Mouse (Mus musculus) kidney, postnatal 0 days (tissue): ENCODE results near the gene Fam186b. TPM values are rescaled to one million over a fixed set of nuclear protein-coding genes. Genes with fewer than 3 reads are reported as not detected.

Experiments
- ATAC-seq: fragments of 200-750 bp; cut with Nextera tagmentation; replicated peaks from 2 replicates; pipeline ENCODE4 v1.8.0; 2017; ENCODE audit warnings: low read depth, moderate number of reproducible peaks, moderate TSS enrichment, moderate library complexity; ENCODE audit not compliant: low FRiP score
- DNase-seq: peaks from one replicate; pipeline ENCODE4 v3.0.0-alpha.2; 2016; ENCODE audit warnings: low spot score
- H3K27ac ChIP-seq: fragments of 300-500 bp; sonication (generic); 2 replicates; pipeline ENCODE4 v1.5.1; 2014; ENCODE audit warnings: mild to moderate bottlenecking
- H3K27me3 ChIP-seq: fragments of 300-500 bp; sonication (generic); 2 replicates; pipeline ENCODE4 v1.6.1; 2014; ENCODE audit warnings: low read length, mixed read lengths; ENCODE audit not compliant: insufficient read depth
- H3K36me3 ChIP-seq: fragments of 300-500 bp; sonication (generic); 2 replicates; pipeline ENCODE4 v1.6.1; 2014; ENCODE audit warnings: low read length, mixed read lengths; ENCODE audit not compliant: insufficient read depth
- H3K4me1 ChIP-seq: fragments of 300-500 bp; sonication (generic); replicated peaks from 2 replicates; pipeline ENCODE4 v1.6.1; 2014; ENCODE audit warnings: antibody characterized with exemption, low read length, mixed read lengths; ENCODE audit not compliant: insufficient read depth
- H3K4me2 ChIP-seq: fragments of 300-500 bp; sonication (generic); 2 replicates; pipeline ENCODE4 v1.6.1; 2014; ENCODE audit warnings: mild to moderate bottlenecking, low read length, moderate library complexity, mixed read lengths
- H3K4me3 ChIP-seq: fragments of 300-500 bp; sonication (generic); replicated peaks from 2 replicates; pipeline ENCODE4 v1.5.1; 2014; ENCODE audit warnings: low read depth, low read length
- H3K9ac ChIP-seq: fragments of 300-500 bp; sonication (generic); 2 replicates; pipeline ENCODE4 v1.6.1; 2014; ENCODE audit warnings: low read depth, low read length
- H3K9me3 ChIP-seq: fragments of 300-500 bp; sonication (generic); replicated peaks from 2 replicates; pipeline ENCODE4 v1.6.1; 2016; ENCODE audit warnings: low read length, inconsistent platforms, mixed read lengths
- CTCF ChIP-seq: IDR thresholded peaks from 2 replicates; pipeline ENCODE4 v1.5.1; 2016; ENCODE audit warnings: antibody characterized with exemption, low read depth, mild to moderate bottlenecking, moderate library complexity
- WGBS: fragments of 180-500 bp; shearing (Covaris S2); extraction: QIAGEN DNeasy Blood & Tissue Kit; methylation state at CpG from one replicate; pipeline ENCODE4 v1.1.7; 2014; 5-methylcytosine and 5-hydroxymethylcytosine counted together
- polyA plus RNA-seq: library from polyadenylated mRNA; unstranded; fragments of >200 nt; fragmentation: Nextera tagmentation; extraction: Ambion mirVana; gene quantifications from 2 replicates; pipeline ENCODE4 v1.2.1, GENCODE M21; 2015

Fam186b gene
- polyA plus RNA-seq, 1 experiment from 2014 or later: 0.47 TPM

GRCm38 (mm10) chr15:99241249-99241648, 54.4 kb downstream of the Fam186b start:
- no peaks in the 10 kb centered on the region for H3K9me3 ChIP-seq
- H3K4me3 ChIP-seq: no peak overlapping the region
- peaks cover 38% of the 10 kb centered on the region for H3K36me3 ChIP-seq
- 80% methylated on average over 4 of the region's 4 CpGs for WGBS
- H3K27ac ChIP-seq: no peak overlapping the region
- H3K4me1 ChIP-seq: no peaks in the 10 kb centered on the region
- H3K27me3 ChIP-seq: no peaks in the 10 kb centered on the region
- no peak overlapping the region for H3K4me2 ChIP-seq
- no peak for TF ChIP-seq CTCF
- DNase-seq (no peak), ATAC-seq (no peak)
- no peak overlapping the region for H3K9ac ChIP-seq

GRCm38 (mm10) chr15:99240129-99240528, 55.6 kb downstream of the Fam186b start:
- H3K27me3 ChIP-seq: no peaks in the 10 kb centered on the region
- WGBS: 76% methylated on average over 4 of the region's 4 CpGs
- H3K9me3 ChIP-seq: no peaks in the 10 kb centered on the region
- no peak overlapping the region for H3K4me2 ChIP-seq
- DNase-seq (peak; percentile 54), ATAC-seq (no peak)
- H3K4me1 ChIP-seq: no peaks in the 10 kb centered on the region
- H3K9ac ChIP-seq: no peak overlapping the region
- no peak overlapping the region for H3K4me3 ChIP-seq
- H3K36me3 ChIP-seq: peaks cover 30% of the 10 kb centered on the region
- no peak overlapping the region for H3K27ac ChIP-seq
- peak; percentile 65 for TF ChIP-seq CTCF

GRCm38 (mm10) chr15:99238006-99238405, 57.7 kb downstream of the Fam186b start:
- H3K27me3 ChIP-seq: no peaks in the 10 kb centered on the region
- no peaks in the 10 kb centered on the region for H3K9me3 ChIP-seq
- DNase-seq (no peak), ATAC-seq (no peak)
- H3K9ac ChIP-seq: no peak overlapping the region
- no peak overlapping the region for H3K4me2 ChIP-seq
- peaks cover 13% of the 10 kb centered on the region for H3K36me3 ChIP-seq
- H3K27ac ChIP-seq: no peak overlapping the region
- WGBS: 59% methylated on average over 11 of the region's 11 CpGs
- no peak overlapping the region for H3K4me3 ChIP-seq
- H3K4me1 ChIP-seq: no peaks in the 10 kb centered on the region
- no peak for TF ChIP-seq CTCF

GRCm38 (mm10) chr15:99234326-99235010, 61.2 kb downstream of the Fam186b start:
- Histone ChIP-seq H3K4me1 (no peaks in the 10 kb centered on the region), H3K27me3 (peaks cover 4% of the 10 kb centered on the region; the same call in 1 of the 2 replicates), H3K4me3 (no peak overlapping the region), H3K9me3 (no peaks in the 10 kb centered on the region), H3K9ac (no peak overlapping the region), H3K4me2 (no peak overlapping the region), H3K36me3 (no peaks in the 10 kb centered on the region), H3K27ac (no peak overlapping the region)
- 67% methylated on average over 12 of the region's 12 CpGs for WGBS
- ATAC-seq (no peak), DNase-seq (no peak)
- TF ChIP-seq CTCF: no peak

- Histone ChIP-seq H3K4me3 (no peak overlapping the region), H3K27ac (no peak overlapping the region), H3K36me3 (no peaks in the 10 kb centered on the region), H3K4me2 (no peak overlapping the region), H3K9me3 (no peaks in the 10 kb centered on the region), H3K27me3 (peaks cover 4% of the 10 kb centered on the region; the same call in 1 of the 2 replicates), H3K9ac (no peak overlapping the region), H3K4me1 (no peaks in the 10 kb centered on the region)
- DNase-seq (no peak), ATAC-seq (no peak)
- no peak for TF ChIP-seq CTCF
- 51% methylated on average over 17 of the region's 17 CpGs for WGBS
Measured at GRCm38 (mm10) chr15:99233719-99234118, 62.0 kb downstream of the Fam186b start.

- H3K9ac ChIP-seq: no peak overlapping the region
- ATAC-seq: no peak
- no peaks in the 10 kb centered on the region for H3K9me3 ChIP-seq
- no peak overlapping the region for H3K27ac ChIP-seq
- TF ChIP-seq CTCF: no peak
- no peak for DNase-seq
- H3K27me3 ChIP-seq: peaks cover 10% of the 10 kb centered on the region
- no peaks in the 10 kb centered on the region for H3K4me1 ChIP-seq
- H3K4me2 ChIP-seq: no peak overlapping the region
- 74% methylated on average over 10 of the region's 10 CpGs for WGBS
- H3K4me3 ChIP-seq: no peak overlapping the region
- H3K36me3 ChIP-seq: no peaks in the 10 kb centered on the region
Measured at GRCm38 (mm10) chr15:99231998-99232397, 63.7 kb downstream of the Fam186b start.
